Mouse (Mus musculus) adrenal gland, postnatal 4 days (tissue): ENCODE measurements around the gene Ggcx. TPM values are rescaled to one million over a fixed set of nuclear protein-coding genes. Genes with fewer than 3 reads are reported as not detected.
A peak's percentile ranks its signal among the peaks of the same experiment; 100 is the strongest.
"Not testable (repeated sequence)": the region's sequence is repeated elsewhere in the genome, so short reads cannot be mapped to it uniquely, and the experiment has no call there.

Experiments used
- DNase-seq, 2 experiments: peaks; one replicate each; pipeline ENCODE4 v3.0.0; 2021 to 2022; ENCODE audit warnings: low spot score in 2 of 2, mixed read lengths in 2 of 2
- total RNA-seq, 2 experiments: library from RNA; stranded (reverse); gene quantifications; 2 replicates each; pipeline ENCODE4 v1.2.3; 2021

Ggcx gene
- total RNA-seq, 2 experiments from 2014 or later = 45.5 to 48.9 TPM

DNA sequence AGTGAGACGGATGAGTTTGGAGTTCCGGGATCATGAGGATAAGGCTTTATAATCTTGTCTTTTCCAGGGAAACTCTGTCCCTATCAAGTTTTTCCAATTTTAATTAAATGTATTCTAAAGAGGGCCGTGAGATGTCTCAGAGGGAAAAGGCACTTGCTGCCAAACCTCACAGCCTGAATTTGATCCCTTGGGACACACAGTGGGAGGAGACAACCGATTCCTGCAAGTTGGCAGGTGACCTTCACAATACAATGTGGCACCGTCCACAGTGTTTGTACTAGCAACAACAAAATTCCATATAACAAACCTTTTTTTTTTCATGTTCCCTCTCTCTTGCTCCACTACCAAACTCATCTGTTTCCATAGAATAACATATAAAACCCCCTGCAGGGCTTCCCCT lies 44.8 kb downstream of the Ggcx start:
- no peak for DNase-seq

DNA sequence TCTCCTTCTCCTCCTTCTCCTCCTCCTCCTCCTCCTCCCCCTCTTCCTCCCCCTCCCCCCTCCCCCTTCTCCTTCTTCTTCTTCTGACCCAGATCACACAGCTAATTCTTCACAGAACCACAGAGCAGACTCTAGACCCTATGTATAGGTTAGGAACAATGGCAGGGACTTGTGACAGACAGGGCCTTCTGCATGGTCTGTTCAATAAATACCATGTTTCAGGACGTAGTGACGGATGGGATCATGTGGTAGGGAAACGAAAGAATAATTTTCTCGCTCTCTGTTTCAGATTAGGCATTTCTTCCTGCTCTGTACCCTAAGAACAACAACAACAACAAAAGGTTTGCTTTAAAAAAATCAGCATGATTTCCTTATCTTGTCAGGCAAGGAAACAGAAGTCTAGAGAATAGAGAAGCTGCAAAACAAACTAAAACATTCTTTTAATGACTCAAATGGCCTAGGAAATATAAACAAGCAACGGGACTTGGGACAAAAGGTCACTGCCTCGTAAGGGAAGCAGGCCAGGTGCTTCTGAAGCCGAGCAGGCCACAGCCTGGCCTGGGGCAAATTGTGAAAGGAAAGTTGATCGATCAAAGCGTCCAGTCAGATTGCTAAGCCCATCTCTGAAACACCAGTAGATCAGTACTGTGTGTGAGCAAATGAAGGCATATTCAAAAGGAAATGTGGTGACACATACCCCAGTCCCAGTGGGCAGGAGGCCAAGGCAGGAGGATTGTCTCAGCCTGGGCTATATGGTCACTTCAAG lies 46.1 kb downstream of the Ggcx start:
- DNase-seq = no peak

- not testable (repeated sequence) for DNase-seq
These were observed 48.6 kb downstream of the Ggcx start for GRCm38 (mm10) chr6:72462550-72463257.

GRCm38 (mm10) chr6:72465361-72466157 lies 51.5 kb downstream of the Ggcx start:
- DNase-seq = no peak

- no peak for DNase-seq
These were observed 52.1 kb downstream of the Ggcx start for GRCm38 (mm10) chr6:72466171-72466570.

DNA sequence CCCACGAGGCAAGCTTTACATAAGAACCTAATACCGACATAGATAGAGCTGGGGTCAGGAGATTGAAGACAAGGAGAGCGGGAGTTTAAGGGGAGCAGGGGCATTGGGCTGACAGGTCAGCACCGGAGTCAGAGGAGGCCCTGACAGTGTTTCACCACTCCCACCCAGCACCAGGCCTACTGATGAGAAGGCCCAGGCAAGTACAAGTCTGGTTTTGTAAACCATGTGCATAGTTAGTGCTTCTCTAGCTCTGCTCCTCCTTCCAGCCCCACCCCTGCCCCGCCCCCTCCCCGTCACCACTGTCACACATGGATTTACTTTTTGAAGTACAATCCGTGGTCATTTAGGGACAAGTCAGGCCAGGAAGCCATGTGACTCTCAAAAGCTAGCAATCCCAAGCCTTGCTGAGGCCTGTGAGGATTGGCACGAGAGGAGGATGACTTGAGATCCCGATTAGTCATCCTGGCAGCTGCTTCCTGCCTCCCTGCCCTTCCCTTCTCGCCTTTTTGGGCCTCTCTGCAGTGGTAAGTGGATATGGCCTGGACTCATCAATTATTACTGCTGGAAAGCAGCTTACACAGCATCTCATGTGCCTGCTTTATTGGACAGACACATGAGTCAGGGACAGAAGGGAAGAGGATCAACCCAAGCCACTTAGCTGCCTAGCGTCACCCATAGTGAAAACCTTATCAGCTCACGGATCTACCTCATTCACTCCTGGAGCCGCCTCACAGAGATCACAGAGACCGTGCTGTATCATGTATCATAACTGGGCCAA lies 59.3 kb downstream of the Ggcx start:
- DNase-seq = peak in 1 of 2 experiments; percentile 23

GRCm38 (mm10) chr6:72475221-72475985 lies 61.3 kb downstream of the Ggcx start:
- DNase-seq = no peak

- DNase-seq = no peak
These were observed 62.7 kb downstream of the Ggcx start for GRCm38 (mm10) chr6:72476836-72477235.

DNA sequence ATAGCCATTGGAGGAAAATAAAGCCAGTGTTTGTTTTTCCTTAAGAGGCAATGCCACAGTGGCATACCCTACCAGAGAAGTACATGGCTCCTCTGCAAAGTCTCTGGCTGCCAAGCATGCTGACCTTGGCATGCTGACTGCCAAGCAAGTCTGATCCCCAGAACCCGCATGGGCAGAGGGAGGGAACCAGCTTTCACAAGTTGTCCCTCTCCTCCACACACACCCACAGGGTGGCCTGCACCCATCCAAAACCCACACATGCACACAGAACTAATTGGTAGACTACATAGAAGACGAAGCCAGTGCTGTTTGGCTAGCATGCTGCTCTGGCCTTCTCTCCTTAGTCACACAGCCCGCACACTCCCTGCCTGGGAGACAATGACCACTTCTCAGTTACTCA lies 63.5 kb downstream of the Ggcx start:
- no peak for DNase-seq

GRCm38 (mm10) chr6:72478691-72479090 lies 64.6 kb downstream of the Ggcx start:
- DNase-seq = not testable (repeated sequence)

GRCm38 (mm10) chr6:72479645-72480421 lies 65.7 kb downstream of the Ggcx start:
- DNase-seq = no peak

- DNase-seq = no peak
These were observed 66.3 kb downstream of the Ggcx start for GRCm38 (mm10) chr6:72480422-72480702.

Other genes with a start within 250 kb of the Ggcx start
- gene Atoh8, start 178.7 kb upstream of the Ggcx start, total RNA-seq = 1 to 10 TPM; 3.8 to 4.1 TPM
- not detected for gene Sftpb, start 109.7 kb upstream of the Ggcx start, total RNA-seq
- 10 to 100 TPM; 36.2 to 36.4 TPM for gene Usp39, start 69.1 kb upstream of the Ggcx start, total RNA-seq
- gene 0610030E20Rik, start 67.0 kb upstream of the Ggcx start, total RNA-seq = 10 to 100 TPM; 32.5 to 34.3 TPM
- 10 to 100 TPM; 31.4 to 34.1 TPM for gene Tmem150a, start 58.9 kb upstream of the Ggcx start, total RNA-seq
- 100 to 1,000 TPM; 329 to 344 TPM for gene Rnf181, start 47.4 kb upstream of the Ggcx start, total RNA-seq
- 10 to 100 TPM; 33.0 to 40.5 TPM for gene Vamp5, start 33.8 kb upstream of the Ggcx start, total RNA-seq
- gene Vamp8, start 23.6 kb upstream of the Ggcx start, total RNA-seq = 100 to 1,000 TPM; 120 to 136 TPM
- gene Mat2a, start 25.2 kb downstream of the Ggcx start, total RNA-seq = 100 to 1,000 TPM; 237 to 266 TPM
- gene Sh2d6, start 107.4 kb downstream of the Ggcx start, total RNA-seq = under 1 TPM; 0.76 to 0.78 TPM
- gene Capg, start 130.1 kb downstream of the Ggcx start, total RNA-seq = 10 to 100 TPM; 48.9 to 55.2 TPM
- gene Elmod3, start 184.1 kb downstream of the Ggcx start, total RNA-seq = 10 to 100 TPM; 14.2 to 16.8 TPM
- gene Retsat, start 184.2 kb downstream of the Ggcx start, total RNA-seq = 100 to 1,000 TPM; 159 to 166 TPM
- 10 to 100 TPM; 94.9 to 96.7 TPM for gene Tgoln1, start 202.7 kb downstream of the Ggcx start, total RNA-seq